Mouse (Mus musculus): Measurements from ENCODE around the gene Vmn1r88. TPM values are rescaled to one million over a fixed set of nuclear protein-coding genes. Genes with fewer than 3 reads are reported as not detected.
A peak's percentile ranks its signal among the peaks of the same experiment; 100 is the strongest.
"Not testable (repeated sequence)": the region's sequence is repeated elsewhere in the genome, so short reads cannot be mapped to it uniquely, and the experiment has no call there.

The Vmn1r88 gene
- not detected in 2 replicates for polyA plus RNA-seq (2014; fragmentation: Nextera tagmentation; extraction: Ambion mirVana)

- no peaks in the 10 kb centered on the region for H3K36me3 ChIP-seq (replicated peaks; ENCODE audit: control insufficient read depth, insufficient read depth, low read depth, low read length)
Observed at GRCm38 (mm10) chr7:13159268-13159667, at the start of gene Vmn1r88. TSS of gene Vmn1r88 (plus strand) at chr7:13159568.

DNA sequence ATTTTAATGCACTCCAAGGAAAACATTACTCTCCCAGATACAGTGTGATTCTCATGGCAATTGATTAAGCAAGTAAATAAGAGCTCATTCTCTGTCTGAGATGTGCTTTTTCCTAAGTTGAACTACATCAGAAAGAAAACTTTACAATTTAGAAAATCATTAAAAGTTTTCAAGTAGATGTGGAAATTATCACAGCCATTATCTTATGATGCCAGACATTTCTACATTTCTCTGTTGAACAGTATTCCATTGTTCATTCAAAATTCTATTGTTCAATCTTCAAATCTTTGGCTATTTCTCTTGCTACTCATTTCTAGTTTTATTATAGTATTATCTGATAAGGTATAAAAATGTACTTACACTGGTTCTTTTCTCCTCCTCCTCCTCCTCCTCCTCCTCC, 39.6 kb upstream of the Vmn1r88 start, which contains the start of gene Vmn1r86:
TSS of gene Vmn1r86 (minus strand) at position 101 of the 400 bp plus-strand sequence.
- H3K36me3 ChIP-seq (replicated peaks; ENCODE audit: control insufficient read depth, insufficient read depth, low read depth, low read length), result no peaks in the 10 kb centered on the region
- no peaks in the 10 kb centered on the region for H3K9me3 ChIP-seq (replicated peaks; ENCODE audit: control insufficient read depth, low read length)
- no peak within 1 kb of the TSS for H3K27ac ChIP-seq (replicated peaks; ENCODE audit: low read depth, low read length)
- no peak within 1 kb of the TSS for H3K4me2 ChIP-seq (ENCODE audit: low read depth, low read length)
- ATAC-seq (replicated peaks; ENCODE audit: insufficient number of reproducible peaks, low FRiP score, low TSS enrichment, low read depth) (no peak), DNase-seq (ENCODE audit: low spot score) (no peak)
- H3K4me1 ChIP-seq (ENCODE audit: control insufficient read depth, insufficient read depth, low read length), result no peaks in the 10 kb centered on the region
- no peak within 1 kb of the TSS for H3K4me3 ChIP-seq (ENCODE audit: low read depth, low read length)
- H3K9ac ChIP-seq (replicated peaks; ENCODE audit: low read length), result no peak within 1 kb of the TSS
- no peaks in the 10 kb centered on the region for H3K27me3 ChIP-seq (ENCODE audit: control insufficient read depth, insufficient read depth, low read length)

More at GRCm38 (mm10) chr7:13159268-13159667, at the start of gene Vmn1r88:
- no peak for DNase-seq (ENCODE audit: low spot score)
- Histone ChIP-seq H3K27me3 (ENCODE audit: control insufficient read depth, insufficient read depth, low read length) (no peaks in the 10 kb centered on the region), H3K4me1 (ENCODE audit: control insufficient read depth, insufficient read depth, low read length) (no peaks in the 10 kb centered on the region), H3K4me2 (ENCODE audit: low read depth, low read length) (no peak within 1 kb of the TSS), H3K9me3 (replicated peaks; ENCODE audit: control insufficient read depth, low read length) (no peaks in the 10 kb centered on the region), H3K27ac (replicated peaks; ENCODE audit: low read depth, low read length) (no peak within 1 kb of the TSS), H3K4me3 (ENCODE audit: low read depth, low read length) (no peak within 1 kb of the TSS), H3K9ac (replicated peaks; ENCODE audit: low read length) (no peak within 1 kb of the TSS)
- ATAC-seq (replicated peaks; ENCODE audit: insufficient number of reproducible peaks, low FRiP score, low TSS enrichment, low read depth), result no peak

DNA sequence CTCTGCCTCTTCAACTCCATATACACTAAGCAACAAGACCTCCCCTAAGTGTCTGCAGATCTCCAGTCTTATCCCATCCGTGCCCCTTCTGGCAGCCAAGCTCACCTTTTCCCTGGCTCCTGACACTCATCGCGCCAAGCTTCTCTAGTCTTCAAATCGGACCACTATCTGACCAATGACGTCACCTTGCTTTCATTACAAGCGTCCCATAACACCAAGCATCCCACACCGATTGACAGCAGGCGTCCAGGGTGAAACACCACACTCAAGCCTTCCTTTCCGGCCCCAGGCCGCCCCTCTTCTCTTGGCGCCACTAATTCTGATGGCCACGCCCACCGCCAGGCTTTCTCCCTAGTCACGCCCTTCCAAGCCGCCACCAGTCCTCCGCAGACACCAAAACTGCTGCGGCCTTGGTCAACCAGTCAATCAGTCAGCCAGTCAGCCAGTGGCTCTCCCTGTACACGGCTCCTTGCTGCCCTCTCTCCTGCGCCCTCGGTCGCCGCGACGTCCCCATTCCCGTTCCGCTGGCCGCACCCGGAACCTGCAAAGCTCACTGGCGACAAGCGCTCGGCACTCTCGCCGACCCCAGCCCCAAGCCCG, 35.7 kb upstream of the Vmn1r88 start:
- H3K4me2 ChIP-seq (ENCODE audit: low read depth, low read length); H3K36me3 ChIP-seq (replicated peaks; ENCODE audit: control insufficient read depth, insufficient read depth, low read depth, low read length); H3K4me3 ChIP-seq (ENCODE audit: low read depth, low read length); H3K9ac ChIP-seq (replicated peaks; ENCODE audit: low read length); DNase-seq (ENCODE audit: low spot score); H3K27me3 ChIP-seq (ENCODE audit: control insufficient read depth, insufficient read depth, low read length); H3K9me3 ChIP-seq (replicated peaks; ENCODE audit: control insufficient read depth, low read length); H3K27ac ChIP-seq (replicated peaks; ENCODE audit: low read depth, low read length); H3K4me1 ChIP-seq (ENCODE audit: control insufficient read depth, insufficient read depth, low read length): not testable (repeated sequence)
- WGBS, result under 1% methylated on average over 15 of the region's 34 CpGs
- peak; percentile 91 for ATAC-seq (replicated peaks; ENCODE audit: insufficient number of reproducible peaks, low FRiP score, low TSS enrichment, low read depth)

DNA sequence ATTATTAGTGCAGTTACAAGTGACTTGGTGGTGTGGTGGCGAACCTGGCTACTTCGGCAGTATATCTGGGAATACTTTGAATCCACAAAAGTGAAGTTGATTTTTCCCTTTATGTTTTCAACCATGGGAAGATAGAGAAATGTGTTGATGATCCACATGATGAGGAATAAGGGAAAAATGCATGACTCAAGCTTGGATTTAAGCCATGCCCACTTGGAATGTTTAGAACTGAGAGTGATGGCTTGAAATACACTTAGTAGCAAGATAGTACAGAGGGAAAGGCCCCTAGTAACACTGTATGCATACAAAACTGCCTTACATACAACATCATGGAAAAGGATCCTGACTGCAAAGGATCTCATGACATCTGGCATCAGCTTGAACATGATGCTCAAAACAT, 27.5 kb upstream of the Vmn1r88 start:
- H3K4me1 ChIP-seq (ENCODE audit: control insufficient read depth, insufficient read depth, low read length), result no peaks in the 10 kb centered on the region
- no peaks in the 10 kb centered on the region for H3K9me3 ChIP-seq (replicated peaks; ENCODE audit: control insufficient read depth, low read length)
- ATAC-seq (replicated peaks; ENCODE audit: insufficient number of reproducible peaks, low FRiP score, low TSS enrichment, low read depth), result no peak
- H3K4me2 ChIP-seq (ENCODE audit: low read depth, low read length), result no peak overlapping the region
- no peak overlapping the region for H3K4me3 ChIP-seq (ENCODE audit: low read depth, low read length)
- no peak overlapping the region for H3K27ac ChIP-seq (replicated peaks; ENCODE audit: low read depth, low read length)
- no peak for DNase-seq (ENCODE audit: low spot score)
- WGBS, result 87% methylated on average over 2 of the region's 2 CpGs
- no peaks in the 10 kb centered on the region for H3K36me3 ChIP-seq (replicated peaks; ENCODE audit: control insufficient read depth, insufficient read depth, low read depth, low read length)
- H3K27me3 ChIP-seq (ENCODE audit: control insufficient read depth, insufficient read depth, low read length), result no peaks in the 10 kb centered on the region
- no peak overlapping the region for H3K9ac ChIP-seq (replicated peaks; ENCODE audit: low read length)

- H3K27me3 ChIP-seq (ENCODE audit: control insufficient read depth, insufficient read depth, low read length), result no peaks in the 10 kb centered on the region
- ATAC-seq (replicated peaks; ENCODE audit: insufficient number of reproducible peaks, low FRiP score, low TSS enrichment, low read depth) (no peak), DNase-seq (ENCODE audit: low spot score) (no peak)
- H3K4me3 ChIP-seq (ENCODE audit: low read depth, low read length), result no peak overlapping the region
- H3K4me1 ChIP-seq (ENCODE audit: control insufficient read depth, insufficient read depth, low read length), result no peaks in the 10 kb centered on the region
- no peak overlapping the region for H3K27ac ChIP-seq (replicated peaks; ENCODE audit: low read depth, low read length)
- H3K4me2 ChIP-seq (ENCODE audit: low read depth, low read length), result no peak overlapping the region
- H3K9ac ChIP-seq (replicated peaks; ENCODE audit: low read length), result no peak overlapping the region
- H3K36me3 ChIP-seq (replicated peaks; ENCODE audit: control insufficient read depth, insufficient read depth, low read depth, low read length), result no peaks in the 10 kb centered on the region
- H3K9me3 ChIP-seq (replicated peaks; ENCODE audit: control insufficient read depth, low read length), result no peaks in the 10 kb centered on the region
Observed at GRCm38 (mm10) chr7:13137340-13137739, 22.0 kb upstream of the Vmn1r88 start.

DNA sequence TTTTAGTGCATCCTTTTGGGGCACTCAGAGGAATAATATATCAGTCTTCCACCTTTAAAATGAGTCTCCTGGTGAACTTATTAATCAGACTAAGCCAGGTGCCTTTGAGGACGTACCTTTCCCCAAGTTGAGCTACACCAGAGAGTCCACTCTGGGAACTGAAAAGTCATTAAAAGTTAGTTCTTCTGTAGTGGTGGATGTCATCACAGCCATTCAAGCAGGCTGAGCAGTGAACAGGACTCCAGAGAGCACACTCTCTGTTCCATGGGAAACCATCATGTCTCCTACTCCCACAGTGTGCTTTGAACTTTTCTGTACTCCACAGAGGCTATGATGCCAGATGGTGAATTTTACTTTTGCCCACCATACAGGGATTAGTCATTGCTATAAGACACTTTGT, 19.3 kb upstream of the Vmn1r88 start, which contains the start of gene Vmn1r87:
TSS of gene Vmn1r87 (minus strand) at position 101 of the 400 bp plus-strand sequence.
- Histone ChIP-seq H3K9me3 (replicated peaks; ENCODE audit: control insufficient read depth, low read length) (no peaks in the 10 kb centered on the region), H3K4me1 (ENCODE audit: control insufficient read depth, insufficient read depth, low read length) (no peaks in the 10 kb centered on the region), H3K4me3 (ENCODE audit: low read depth, low read length) (no peak within 1 kb of the TSS), H3K36me3 (replicated peaks; ENCODE audit: control insufficient read depth, insufficient read depth, low read depth, low read length) (no peaks in the 10 kb centered on the region), H3K4me2 (ENCODE audit: low read depth, low read length) (no peak within 1 kb of the TSS), H3K27ac (replicated peaks; ENCODE audit: low read depth, low read length) (no peak within 1 kb of the TSS), H3K9ac (replicated peaks; ENCODE audit: low read length) (no peak within 1 kb of the TSS), H3K27me3 (ENCODE audit: control insufficient read depth, insufficient read depth, low read length) (no peaks in the 10 kb centered on the region)
- DNase-seq (ENCODE audit: low spot score), result no peak
- 92% methylated on average over 1 of the region's 1 CpGs for WGBS
- no peak for ATAC-seq (replicated peaks; ENCODE audit: insufficient number of reproducible peaks, low FRiP score, low TSS enrichment, low read depth)

DNA sequence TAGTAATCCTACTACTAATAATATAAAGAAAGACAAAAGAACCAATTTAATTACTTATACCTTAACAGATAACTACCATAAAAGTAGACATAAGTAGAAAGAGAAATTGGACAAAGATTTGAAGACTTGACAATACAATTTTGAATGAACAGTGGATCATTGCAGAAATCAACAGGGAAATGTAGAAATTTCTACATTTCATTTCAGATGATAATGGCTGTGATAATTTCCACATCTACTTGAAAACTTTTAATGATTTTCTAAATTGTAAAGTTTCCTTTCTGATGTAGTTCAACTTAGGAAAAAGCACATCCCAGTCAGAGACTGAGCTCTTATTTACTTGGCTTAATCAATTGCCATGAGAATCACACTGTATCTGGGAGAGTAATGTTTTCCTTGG, 53.4 kb downstream of the Vmn1r88 start, which contains the start of gene Vmn1r89:
TSS of gene Vmn1r89 (plus strand) at position 301 of the 400 bp plus-strand sequence.
- Histone ChIP-seq H3K36me3 (replicated peaks; ENCODE audit: control insufficient read depth, insufficient read depth, low read depth, low read length) (no peaks in the 10 kb centered on the region), H3K9me3 (replicated peaks; ENCODE audit: control insufficient read depth, low read length) (no peaks in the 10 kb centered on the region), H3K27me3 (ENCODE audit: control insufficient read depth, insufficient read depth, low read length) (no peaks in the 10 kb centered on the region), H3K27ac (replicated peaks; ENCODE audit: low read depth, low read length) (no peak within 1 kb of the TSS), H3K4me1 (ENCODE audit: control insufficient read depth, insufficient read depth, low read length) (no peaks in the 10 kb centered on the region), H3K4me3 (ENCODE audit: low read depth, low read length) (no peak within 1 kb of the TSS), H3K9ac (replicated peaks; ENCODE audit: low read length) (no peak within 1 kb of the TSS), H3K4me2 (ENCODE audit: low read depth, low read length) (no peak within 1 kb of the TSS)
- DNase-seq (ENCODE audit: low spot score), result no peak
- ATAC-seq (replicated peaks; ENCODE audit: insufficient number of reproducible peaks, low FRiP score, low TSS enrichment, low read depth), result no peak
